Mouse (Mus musculus): ENCODE results near the gene Il1rapl2. TPM values are rescaled to one million over a fixed set of nuclear protein-coding genes. Genes with fewer than 3 reads are reported as not detected.

Gene Il1rapl2
- polyA plus RNA-seq, 1 experiment, result not detected

DNA sequence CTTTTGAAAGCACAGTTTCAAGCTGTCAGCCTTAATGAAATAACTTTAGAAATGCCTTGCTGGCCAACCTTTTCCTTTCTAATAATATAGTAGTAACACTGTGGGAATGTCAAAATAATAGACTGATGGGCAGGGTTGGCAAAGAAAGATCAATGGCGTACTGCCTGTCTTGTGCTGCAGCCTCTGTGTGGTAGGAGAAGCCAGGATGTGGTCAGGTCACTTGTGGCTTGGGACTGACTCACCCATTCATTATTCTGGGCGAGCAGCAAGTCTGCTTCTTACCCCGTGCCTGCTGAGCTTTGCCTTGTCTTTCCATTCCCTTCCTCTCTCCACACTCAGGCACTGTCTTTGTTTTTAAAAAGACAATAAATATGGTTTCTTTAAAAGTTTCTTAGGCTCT lies 1049.7 kb downstream of the Il1rapl2 start:
- Histone ChIP-seq H3K4me1 (ENCODE audit: control insufficient read depth, insufficient read depth, insufficient read length, low read length) (no peaks in the 10 kb centered on the region), H3K4me3 (ENCODE audit: insufficient read depth, low read depth, low read length) (no peak overlapping the region), H3K27ac (replicated peaks; ENCODE audit: low read depth, low read length) (no peak overlapping the region)

DNA sequence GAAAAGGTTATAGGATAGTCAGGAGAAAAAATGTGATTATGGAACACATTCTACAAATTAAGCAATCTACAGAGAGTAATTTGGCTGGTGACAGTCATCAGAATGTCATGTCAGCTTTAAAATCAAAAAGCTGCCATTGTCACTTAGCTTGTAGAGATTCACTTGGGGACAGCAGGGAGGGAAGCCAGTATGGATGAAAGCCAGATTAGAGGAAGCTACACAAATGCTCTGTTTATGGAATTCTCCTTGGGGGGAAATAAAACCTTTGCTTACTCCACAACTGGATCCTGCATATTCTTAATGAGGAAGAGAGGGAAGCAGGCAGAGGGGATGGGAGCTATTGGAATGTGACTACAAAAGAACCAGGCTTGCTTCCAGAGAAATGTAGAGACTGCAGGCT lies 1054.9 kb downstream of the Il1rapl2 start:
- no peak overlapping the region for H3K27ac ChIP-seq (replicated peaks; ENCODE audit: low read depth, low read length)
- no peak overlapping the region for H3K4me3 ChIP-seq (ENCODE audit: insufficient read depth, low read depth, low read length)
- no peaks in the 10 kb centered on the region for H3K4me1 ChIP-seq (ENCODE audit: control insufficient read depth, insufficient read depth, insufficient read length, low read length)

DNA sequence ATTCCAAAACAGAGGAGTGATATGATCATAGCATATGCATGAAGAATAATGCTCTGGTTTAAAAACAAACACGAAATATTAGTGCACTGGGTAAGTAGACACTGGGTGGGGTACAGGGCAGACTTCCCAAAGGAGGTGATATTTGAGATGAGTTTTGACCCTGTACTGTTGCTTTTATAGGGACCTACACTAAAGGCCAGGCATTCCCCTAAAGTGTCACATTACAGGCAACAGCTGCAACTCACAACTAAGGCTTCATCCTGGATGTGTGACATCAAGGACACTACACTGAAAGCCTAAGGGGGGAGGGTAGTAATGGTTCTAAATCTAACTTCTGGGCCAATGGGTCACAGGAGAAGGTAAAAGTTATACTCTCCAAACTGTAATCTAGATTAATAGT lies 1152.0 kb downstream of the Il1rapl2 start:
- no peaks in the 10 kb centered on the region for H3K4me1 ChIP-seq (ENCODE audit: control insufficient read depth, insufficient read depth, insufficient read length, low read length)
- no peak overlapping the region for H3K4me3 ChIP-seq (ENCODE audit: insufficient read depth, low read depth, low read length)
- no peak overlapping the region for H3K27ac ChIP-seq (replicated peaks; ENCODE audit: low read depth, low read length)

DNA sequence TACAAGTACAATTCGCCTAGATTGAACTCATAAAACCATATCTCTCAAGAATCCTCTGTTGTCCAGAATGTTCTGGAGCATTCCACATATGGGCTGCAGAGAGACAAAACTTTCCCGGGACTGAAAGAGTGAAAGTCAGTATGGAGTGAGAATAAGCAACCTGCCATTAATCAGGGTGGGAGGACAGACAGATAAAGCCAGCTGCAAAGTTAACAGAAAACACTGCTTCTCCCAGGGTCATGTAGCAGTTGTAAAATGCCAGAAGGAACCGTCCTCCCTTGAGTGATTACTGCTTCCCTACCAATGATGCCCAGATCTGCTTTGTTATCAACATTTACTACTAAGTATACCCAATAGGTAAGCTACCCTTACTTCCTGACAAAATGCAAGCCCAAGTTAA lies 1230.5 kb downstream of the Il1rapl2 start:
- H3K27ac ChIP-seq (replicated peaks; ENCODE audit: low read depth, low read length), result no peak overlapping the region
- no peaks in the 10 kb centered on the region for H3K4me1 ChIP-seq (ENCODE audit: control insufficient read depth, insufficient read depth, insufficient read length, low read length)
- H3K4me3 ChIP-seq (ENCODE audit: insufficient read depth, low read depth, low read length), result no peak overlapping the region

DNA sequence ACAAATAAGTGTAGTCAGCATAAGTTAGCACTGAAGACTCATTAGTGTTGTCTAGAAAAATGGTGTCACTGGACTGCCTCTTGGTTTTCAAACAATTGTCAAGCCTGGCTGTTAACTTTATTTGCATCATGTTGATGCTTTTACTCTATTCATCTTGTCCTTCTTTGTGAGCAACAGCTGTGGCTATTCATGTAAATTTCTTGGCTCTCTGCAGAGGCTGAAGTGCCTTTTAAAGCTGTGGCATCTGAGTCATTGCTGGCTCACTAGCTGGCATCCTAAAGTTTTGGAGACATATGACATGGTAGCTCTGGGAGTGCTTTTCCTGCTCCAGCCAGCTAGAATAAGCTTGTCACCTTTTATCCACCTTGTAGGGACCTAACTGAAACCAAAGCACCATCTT lies 1261.5 kb downstream of the Il1rapl2 start:
- Histone ChIP-seq H3K27ac (replicated peaks; ENCODE audit: low read depth, low read length) (no peak overlapping the region), H3K4me1 (ENCODE audit: control insufficient read depth, insufficient read depth, insufficient read length, low read length) (no peaks in the 10 kb centered on the region), H3K4me3 (ENCODE audit: insufficient read depth, low read depth, low read length) (no peak overlapping the region)

DNA sequence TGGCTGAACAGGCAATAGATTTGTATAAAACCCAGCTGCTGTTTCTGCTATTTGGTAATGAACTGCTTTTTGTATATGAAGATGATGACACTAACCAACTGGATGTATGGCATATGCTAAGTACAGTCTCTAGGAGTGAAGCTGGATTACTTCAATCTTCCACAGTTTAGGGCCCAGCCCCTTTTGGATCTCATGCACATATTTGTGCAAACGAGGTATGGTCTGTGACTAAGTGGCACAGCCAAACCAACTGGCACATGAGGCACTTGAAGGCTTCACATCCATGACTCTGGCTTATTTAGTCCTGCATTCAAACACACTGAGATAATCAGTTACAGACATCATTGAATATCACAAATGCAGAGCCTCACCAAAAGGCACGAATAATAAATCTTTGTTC lies 1263.5 kb downstream of the Il1rapl2 start:
- H3K4me1 ChIP-seq (ENCODE audit: control insufficient read depth, insufficient read depth, insufficient read length, low read length), result no peaks in the 10 kb centered on the region

DNA sequence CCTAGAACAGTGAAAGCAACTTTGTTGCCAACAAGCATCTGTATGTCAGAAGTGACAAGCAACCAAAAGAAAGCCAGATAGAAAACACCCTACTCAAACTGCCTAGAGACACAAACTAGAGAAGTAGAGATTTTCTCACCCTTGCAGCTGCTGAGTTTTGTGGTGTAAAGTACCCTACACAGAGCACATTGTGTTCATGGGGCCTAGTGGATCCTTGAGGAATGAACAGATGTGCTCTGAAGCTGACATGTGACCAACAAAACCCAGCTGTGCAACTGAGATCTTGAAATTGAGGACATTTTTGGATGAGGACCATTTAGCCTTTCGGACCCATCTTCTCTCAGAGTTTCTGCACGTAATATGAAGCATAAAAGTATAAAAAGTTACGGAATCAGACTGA lies 1268.0 kb downstream of the Il1rapl2 start:
- H3K4me1 ChIP-seq (ENCODE audit: control insufficient read depth, insufficient read depth, insufficient read length, low read length), result no peaks in the 10 kb centered on the region
- H3K4me3 ChIP-seq (ENCODE audit: insufficient read depth, low read depth, low read length), result no peak overlapping the region
- no peak overlapping the region for H3K27ac ChIP-seq (replicated peaks; ENCODE audit: low read depth, low read length)

More for the DNA sequence above, 1263.5 kb downstream of the Il1rapl2 start:
- H3K4me3 ChIP-seq (ENCODE audit: insufficient read depth, low read depth, low read length), result no peak overlapping the region
- no peak overlapping the region for H3K27ac ChIP-seq (replicated peaks; ENCODE audit: low read depth, low read length)
